Mouse (Mus musculus) right cerebral cortex, postnatal 36 days (tissue): ENCODE measurements at regions not wholly inside any gene's neighbourhood (a gene's known extent, or its start where the extent isn't known, plus 50 kb on each side); places are given as distances from the start of the nearest gene placed in this dataset.

ENCODE experiments used
- DNase-seq, 2 experiments: peaks; one replicate each; pipeline ENCODE4 v3.0.0; 2022; ENCODE audit warnings: low spot score in 2 of 2, mixed read lengths in 1 of 2

GRCm38 (mm10) chr10:66433490-66433889 lies 662.4 kb upstream of the Jmjd1c start:
- no peak for DNase-seq

DNA sequence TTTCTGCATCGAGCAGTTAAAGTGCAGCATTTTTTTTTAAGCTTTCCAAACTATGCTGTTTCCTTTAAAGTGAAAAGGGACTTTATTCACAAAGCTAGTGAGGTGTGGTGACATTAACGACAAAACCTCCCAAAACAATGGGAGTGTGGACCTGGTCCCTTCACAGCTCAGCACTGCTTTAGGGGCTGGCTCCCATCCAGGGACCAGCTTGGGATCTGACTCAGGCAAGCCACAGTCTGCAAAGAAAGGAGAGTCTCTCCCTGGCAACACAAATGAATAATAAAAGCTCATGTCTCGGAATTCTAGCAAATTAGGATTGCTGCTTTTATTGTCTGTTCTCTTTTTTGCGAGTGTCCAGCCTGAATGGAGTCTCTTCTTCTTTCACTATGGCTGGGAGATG lies 625.2 kb upstream of the Jmjd1c start:
- peak; percentile 4 to 7 for DNase-seq

DNA sequence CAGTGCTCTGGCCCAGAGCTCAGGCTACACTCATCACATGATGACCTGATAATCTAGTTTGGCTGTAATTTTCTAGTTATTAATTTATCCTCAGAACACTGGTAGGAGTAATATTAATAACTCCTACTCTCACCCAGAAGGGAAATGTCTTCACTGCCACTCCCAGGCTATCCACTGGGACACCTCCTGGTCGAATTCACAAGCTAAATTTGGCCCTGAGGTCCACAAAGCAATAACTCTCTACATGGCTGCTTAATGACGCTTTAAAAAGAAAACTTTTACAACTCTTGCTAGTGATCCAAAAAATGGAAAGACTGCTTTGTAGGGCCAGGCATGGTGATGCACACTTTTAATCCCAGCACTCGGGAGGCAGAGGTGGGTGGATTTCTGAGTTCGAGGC lies 623.9 kb upstream of the Jmjd1c start:
- DNase-seq, result no peak

GRCm38 (mm10) chr10:66475187-66475735 lies 620.7 kb upstream of the Jmjd1c start:
- no peak for DNase-seq

DNA sequence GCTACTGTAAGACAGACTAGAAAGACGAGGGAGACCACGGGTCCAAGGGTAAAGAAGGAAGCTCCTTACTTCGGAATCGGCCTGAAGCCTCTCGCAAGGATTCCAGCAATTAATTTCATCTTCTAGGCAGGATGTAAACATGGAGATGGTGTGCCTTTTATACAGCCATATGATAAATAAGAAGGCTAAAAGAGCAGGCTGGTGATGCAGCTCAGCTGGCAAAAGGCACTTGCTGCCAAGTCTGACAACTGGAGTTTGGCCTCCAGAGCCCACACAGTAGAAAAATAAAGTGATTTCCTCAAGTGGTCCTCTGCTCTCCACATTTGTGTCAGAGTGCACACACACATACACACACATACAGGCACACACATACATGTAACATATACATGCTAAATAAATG lies 605.1 kb upstream of the Jmjd1c start:
- no peak for DNase-seq

- DNase-seq, result no peak
Measured at GRCm38 (mm10) chr10:66491850-66492249, 604.1 kb upstream of the Jmjd1c start.

- DNase-seq, result no peak
Measured at GRCm38 (mm10) chr10:66539846-66540245, 556.1 kb upstream of the Jmjd1c start.

GRCm38 (mm10) chr10:66546656-66547055 lies 549.3 kb upstream of the Jmjd1c start:
- DNase-seq, result no peak

- DNase-seq, result no peak
Measured at GRCm38 (mm10) chr10:66547660-66548059, 548.3 kb upstream of the Jmjd1c start.

DNA sequence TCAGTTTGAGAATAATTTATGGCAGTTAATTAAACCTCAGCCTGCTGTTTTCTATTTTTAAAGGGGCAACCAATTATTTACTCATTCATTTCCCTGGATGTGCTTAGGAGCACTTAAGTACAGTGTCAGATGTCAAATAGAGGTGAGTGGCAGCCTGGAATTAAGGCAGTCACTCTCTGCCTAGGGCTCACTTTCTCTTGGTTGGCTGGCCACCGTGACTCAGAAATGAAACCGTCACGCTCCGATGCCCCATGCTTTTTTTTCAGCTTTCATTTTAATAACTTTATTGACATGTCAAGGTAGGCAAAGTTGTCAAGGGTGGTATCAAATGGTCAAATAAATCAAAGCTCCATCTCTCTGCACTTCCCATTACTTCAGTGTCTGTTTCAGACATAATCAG lies 547.9 kb upstream of the Jmjd1c start:
- no peak for DNase-seq

DNA sequence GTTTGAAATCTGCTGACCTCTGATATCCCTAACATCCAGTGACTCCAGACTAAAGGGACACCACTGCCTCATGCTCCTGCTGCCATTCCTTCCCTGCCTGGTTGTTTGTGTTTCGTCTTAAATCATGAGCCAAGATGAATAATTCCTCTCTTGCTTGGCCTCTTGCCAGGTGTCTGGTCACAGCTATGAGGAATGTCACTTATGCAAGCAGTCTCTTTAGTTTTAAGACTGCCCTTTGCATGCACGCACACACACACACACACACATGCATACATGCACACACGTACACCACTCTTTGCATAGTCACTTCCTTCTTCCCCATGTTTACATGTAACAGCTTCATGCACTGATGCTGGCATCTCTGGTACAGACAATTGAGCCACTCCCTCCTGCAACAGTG lies 543.0 kb upstream of the Jmjd1c start:
- no peak for DNase-seq

GRCm38 (mm10) chr10:66554259-66554658 lies 541.7 kb upstream of the Jmjd1c start:
- no peak for DNase-seq

GRCm38 (mm10) chr10:66558097-66558840 lies 537.7 kb upstream of the Jmjd1c start:
- DNase-seq, result no peak

DNA sequence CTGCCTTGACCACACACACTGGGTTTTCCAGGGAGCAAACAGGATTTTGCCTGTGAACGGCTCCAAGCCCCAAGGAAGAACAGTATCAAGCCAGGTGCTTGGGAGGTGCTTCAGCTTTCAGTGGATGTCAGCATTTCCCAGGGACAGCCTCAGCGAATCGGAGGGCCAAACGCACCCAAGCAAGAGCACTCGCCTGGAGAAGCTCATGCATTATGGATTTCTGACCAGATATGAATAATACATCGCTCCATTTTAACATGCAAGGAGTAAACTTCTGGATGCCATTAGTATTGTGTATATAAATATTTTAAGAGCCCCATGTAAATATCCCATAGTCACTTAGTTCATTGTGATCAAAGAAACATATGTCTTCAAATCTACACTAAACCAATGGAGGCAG lies 530.6 kb upstream of the Jmjd1c start:
- no peak for DNase-seq

DNA sequence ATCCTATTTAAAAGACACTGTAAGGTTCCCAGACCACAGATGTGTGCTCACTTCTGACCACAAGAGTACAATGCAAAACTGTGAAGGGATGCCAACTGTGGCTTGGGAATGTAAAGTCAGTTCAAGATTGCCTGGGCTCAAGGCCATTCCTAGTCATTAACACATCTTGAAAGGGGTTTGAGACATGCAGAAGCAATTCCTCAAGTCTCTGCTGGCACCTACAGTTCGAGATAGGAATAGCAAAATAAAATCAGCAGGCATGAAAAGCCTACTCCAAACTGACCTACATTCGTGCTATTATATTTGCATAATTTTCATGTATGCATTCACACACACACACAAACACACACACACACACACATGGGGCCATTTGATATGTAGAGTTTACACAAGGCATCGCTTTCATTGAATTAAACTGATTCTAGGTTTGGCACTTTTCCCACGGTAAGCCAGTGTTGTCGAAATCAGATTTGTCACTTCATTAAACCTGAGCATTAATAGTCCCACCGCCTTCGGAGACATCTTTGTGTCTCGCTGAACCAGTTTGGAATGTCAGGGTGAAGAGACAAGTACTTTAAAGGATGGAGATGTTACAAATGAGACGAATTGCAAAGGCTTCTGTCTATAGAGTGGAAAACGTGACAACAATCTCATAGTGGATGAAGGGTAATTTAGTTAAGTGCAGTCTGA lies 520.9 kb upstream of the Jmjd1c start:
- peak in 1 of 2 experiments; percentile 12 for DNase-seq

DNA sequence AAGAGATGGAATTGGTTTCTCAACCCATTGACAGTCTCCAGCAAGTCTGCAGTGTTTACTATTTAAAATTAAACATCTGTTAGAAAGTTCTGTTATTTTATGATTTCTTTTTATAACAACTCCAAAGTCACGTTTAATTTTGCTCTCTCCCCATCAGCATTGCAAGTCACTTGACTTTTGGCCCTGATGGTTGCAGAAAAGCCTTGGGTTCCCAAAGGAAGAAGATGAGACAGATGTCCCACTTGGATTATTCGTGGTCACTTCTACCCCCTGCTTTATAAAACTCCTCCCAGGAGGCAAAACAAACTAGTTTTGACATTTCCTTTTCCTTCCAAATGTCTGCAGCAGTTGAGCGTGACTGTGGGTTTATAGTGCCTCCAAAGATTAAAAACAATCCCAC lies 502.9 kb upstream of the Jmjd1c start:
- DNase-seq, result no peak

DNA sequence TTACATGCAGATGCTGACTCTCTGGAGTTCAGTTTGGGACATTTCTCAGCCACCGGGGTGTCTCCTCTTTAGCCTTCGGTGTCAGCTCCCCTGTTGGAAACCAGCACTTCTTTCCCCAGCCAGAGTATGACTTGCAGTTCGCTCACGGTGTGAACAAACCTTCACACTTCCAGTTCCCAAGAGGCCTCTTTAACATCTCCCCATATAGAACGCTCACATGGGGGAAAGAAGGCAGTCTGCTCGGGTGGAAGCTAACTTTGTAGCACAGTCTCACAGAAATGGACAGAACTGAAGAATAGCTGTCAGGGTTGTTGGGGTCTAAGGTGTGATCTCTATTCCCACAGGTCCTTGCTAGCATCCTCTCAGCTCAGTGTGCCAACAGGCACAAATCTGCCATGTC lies 502.4 kb upstream of the Jmjd1c start:
- no peak for DNase-seq

DNA sequence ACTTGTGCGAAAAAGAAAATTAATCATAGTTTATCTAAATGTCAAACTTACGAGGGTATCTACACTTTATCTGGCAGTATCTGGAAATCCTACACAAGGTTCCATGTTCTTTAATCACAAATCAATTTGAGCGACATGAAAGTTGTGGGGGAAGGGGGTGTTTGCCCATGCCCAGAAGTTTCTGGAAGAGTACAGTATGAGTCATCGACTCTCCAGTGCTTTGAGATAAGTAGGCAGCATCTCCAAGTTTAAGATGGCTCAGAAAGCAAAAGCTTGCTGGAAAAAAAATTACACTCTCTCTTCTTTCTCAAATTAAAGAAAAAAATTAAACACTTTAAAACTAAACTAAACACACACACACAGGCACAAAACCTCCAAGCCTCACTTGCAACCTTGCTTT lies 498.0 kb upstream of the Jmjd1c start:
- peak; percentile 11 to 32 for DNase-seq

GRCm38 (mm10) chr10:66607141-66607540 lies 488.8 kb upstream of the Jmjd1c start:
- no peak for DNase-seq

GRCm38 (mm10) chr10:66616280-66616679 lies 479.6 kb upstream of the Jmjd1c start:
- no peak for DNase-seq

DNA sequence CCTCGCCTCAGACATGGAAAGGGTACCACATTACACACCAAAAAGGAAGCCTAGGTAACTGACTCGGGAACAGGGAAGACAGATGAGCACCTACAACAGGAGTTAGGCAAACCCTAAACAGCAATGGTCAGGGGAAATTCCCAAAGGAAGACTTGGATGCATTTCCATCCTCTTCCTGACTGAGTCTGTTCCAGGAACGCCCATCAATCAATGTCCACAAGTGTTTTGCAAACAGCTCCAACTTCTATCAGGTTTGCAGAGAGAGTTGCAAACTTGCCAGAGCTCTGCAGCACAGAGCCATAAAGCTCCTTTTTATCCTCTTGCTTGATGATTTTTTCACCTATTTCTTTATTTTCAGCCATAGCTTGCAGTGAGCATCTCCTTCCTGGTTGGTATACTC lies 464.9 kb upstream of the Jmjd1c start:
- no peak for DNase-seq

DNA sequence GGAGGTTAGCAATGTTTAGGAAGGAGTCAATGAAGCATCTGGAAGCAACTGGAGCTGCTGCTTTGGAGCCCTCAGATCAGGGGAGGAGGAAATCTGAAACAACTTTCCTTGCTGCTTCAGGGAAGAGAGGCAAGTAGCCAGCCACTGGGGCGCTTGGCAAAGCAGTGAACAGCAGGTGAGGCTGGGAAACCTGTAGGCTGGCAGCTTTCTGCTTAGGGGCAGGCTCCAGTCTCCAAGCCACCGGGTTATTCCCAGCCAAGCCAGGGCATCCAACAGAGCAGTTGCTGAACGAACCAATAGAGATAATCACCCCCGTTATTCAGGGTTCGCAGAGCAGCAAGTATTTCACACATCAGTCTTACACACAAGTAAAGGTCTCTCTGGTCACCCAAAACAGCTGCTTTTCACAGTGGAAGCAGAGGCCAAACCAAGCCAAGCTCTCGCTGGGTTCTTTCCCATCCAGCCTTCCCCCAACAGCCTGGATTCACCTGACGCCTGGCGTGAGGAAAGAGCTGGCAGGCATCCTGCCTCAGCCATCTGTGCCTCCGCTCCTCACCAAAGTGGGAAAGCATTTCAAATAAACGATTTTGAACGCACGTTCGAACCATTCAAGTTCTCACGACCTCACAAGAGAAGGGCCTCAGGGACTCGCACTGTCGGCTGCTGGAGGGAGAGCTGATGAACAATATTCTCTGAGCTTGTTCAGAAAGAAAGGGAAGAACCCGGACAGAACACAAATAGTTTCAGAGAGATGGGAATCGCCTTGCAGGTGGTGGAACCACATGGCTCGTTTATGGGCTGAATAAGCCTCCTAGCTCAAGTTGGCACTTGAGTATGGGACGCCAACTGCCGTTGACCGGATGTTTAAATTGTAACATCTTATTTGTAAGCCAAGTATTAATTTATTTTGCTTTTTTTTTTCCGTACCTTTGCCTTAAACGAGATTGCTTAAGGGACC lies 454.8 kb upstream of the Jmjd1c start:
- DNase-seq, result peak; percentile 10 to 28
